Mouse (Mus musculus): ENCODE results near the gene Stim2. TPM values are rescaled to one million over a fixed set of nuclear protein-coding genes. Genes with fewer than 3 reads are reported as not detected.
A peak's percentile ranks its signal among the peaks of the same experiment; 100 is the strongest.

Gene Stim2
- total and polyA plus RNA-seq, 3 experiments, result 11.7 to 18.6 TPM; not detected in 1

- Histone ChIP-seq H3K9ac (ENCODE audit: control insufficient read depth, low read depth, low read length, poor library complexity, severe bottlenecking) (no peak overlapping the region; the same call in 1 of the 2 replicates), H3K27me3 (ENCODE audit: control insufficient read depth in 1 of 2, insufficient read depth in 2 of 2, low read length in 2 of 2) (no peaks in the 10 kb centered on the region), H3K4me3 (ENCODE audit: control insufficient read depth in 1 of 2, insufficient read depth in 1 of 2, low read depth in 2 of 2, low read length in 2 of 2) (peak overlapping the region in 1 of 2 experiments; percentile 7; a peak in 1 of 4 replicates), H3K4me1 (ENCODE audit: control insufficient read depth in 1 of 2, insufficient read depth in 2 of 2, low read length in 2 of 2) (peaks cover 11 to 13% of the 10 kb centered on the region in 2 experiments), H3K36me3 (ENCODE audit: control insufficient read depth in 1 of 2, insufficient read depth in 2 of 2, low read length in 2 of 2) (peaks cover 0 to 21% of the 10 kb centered on the region in 2 experiments; a peak in 2 of 4 replicates), H3K9me3 (replicated peaks; ENCODE audit: insufficient read depth, low read length) (no peaks in the 10 kb centered on the region), H3K27ac (ENCODE audit: control insufficient read depth, low read depth, low read length) (peak overlapping the region; percentile 9; the same call in 1 of the 2 replicates), H3K79me2 (ENCODE audit: control insufficient read depth, insufficient read depth, low read length, poor library complexity) (peaks cover 9% of the 10 kb centered on the region; the same call in 1 of the 2 replicates)
- DNase-seq (ENCODE audit: low read depth, low spot score), result peak; percentile 68
- TF ChIP-seq ETS1 (IDR thresholded peaks at IDR 0.05; ENCODE audit: low read depth, low read length) (no peak), JUND (IDR thresholded peaks at IDR 0.05; ENCODE audit: low read depth, low read length) (no peak), CHD1 (IDR thresholded peaks at IDR 0.05; ENCODE audit: low read depth, low read length) (no peak), POLR2AphosphoS2 (IDR thresholded peaks at IDR 0.05; ENCODE audit: low read length) (no peak), SIN3A (IDR thresholded peaks at IDR 0.05; ENCODE audit: low read length) (no peak), POLR2A (IDR thresholded peaks at IDR 0.05; ENCODE audit: control insufficient read depth in 1 of 2, insufficient read depth in 1 of 2, low read depth in 1 of 2, low read length in 2 of 2, poor library complexity in 1 of 2) (no peak), ELF1 (IDR thresholded peaks at IDR 0.05; ENCODE audit: low read depth, low read length) (no peak), TAL1 (IDR thresholded peaks at IDR 0.05; ENCODE audit: low read length) (no peak), CHD2 (IDR thresholded peaks at IDR 0.05; ENCODE audit: low read length) (no peak), NRF1 (IDR thresholded peaks at IDR 0.05; ENCODE audit: insufficient read depth, low read depth, low read length, poor library complexity, severe bottlenecking) (no peak), HCFC1 (IDR thresholded peaks at IDR 0.05; ENCODE audit: low read depth, low read length) (no peak), ZKSCAN1 (IDR thresholded peaks at IDR 0.05; ENCODE audit: low read depth, low read length) (no peak), E2F4 (IDR thresholded peaks at IDR 0.05; ENCODE audit: borderline replicate concordance, low read depth, low read length) (no peak)
These were observed 26.3 kb downstream of the Stim2 start for GRCm38 (mm10) chr5:54024610-54025009.

DNA sequence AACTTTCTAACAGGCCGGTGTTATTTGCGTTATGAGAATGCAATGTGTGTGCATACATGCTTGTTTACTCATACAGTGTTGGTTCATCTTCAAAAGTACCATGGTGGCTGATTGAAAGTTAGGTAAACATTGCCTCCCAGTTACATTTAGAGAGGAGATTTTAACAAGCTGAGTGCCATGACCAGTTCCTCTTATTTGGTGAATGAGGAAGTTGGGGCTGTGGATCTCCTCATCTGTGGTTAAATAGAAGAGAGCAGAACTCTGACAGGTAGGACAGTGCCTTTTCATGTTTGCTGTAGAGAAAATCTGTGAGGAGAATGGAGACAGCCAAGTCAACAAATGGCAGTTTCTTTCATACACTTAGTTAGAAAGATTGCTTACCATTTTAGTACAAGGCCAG, 27.3 kb downstream of the Stim2 start:
- Histone ChIP-seq H3K27ac (ENCODE audit: control insufficient read depth, low read depth, low read length) (peak overlapping the region; percentile 85), H3K9me3 (replicated peaks; ENCODE audit: insufficient read depth, low read length) (no peaks in the 10 kb centered on the region), H3K36me3 (ENCODE audit: control insufficient read depth in 1 of 2, insufficient read depth in 2 of 2, low read length in 2 of 2) (peaks cover 0 to 21% of the 10 kb centered on the region in 2 experiments; a peak in 2 of 4 replicates), H3K4me1 (ENCODE audit: control insufficient read depth in 1 of 2, insufficient read depth in 2 of 2, low read length in 2 of 2) (peaks cover 8 to 13% of the 10 kb centered on the region in 2 experiments), H3K79me2 (ENCODE audit: control insufficient read depth, insufficient read depth, low read length, poor library complexity) (peaks cover 8% of the 10 kb centered on the region; the same call in 1 of the 2 replicates), H3K4me3 (ENCODE audit: control insufficient read depth in 1 of 2, insufficient read depth in 1 of 2, low read depth in 2 of 2, low read length in 2 of 2) (no peak overlapping the region), H3K9ac (ENCODE audit: control insufficient read depth, low read depth, low read length, poor library complexity, severe bottlenecking) (no peak overlapping the region), H3K27me3 (ENCODE audit: control insufficient read depth in 1 of 2, insufficient read depth in 2 of 2, low read length in 2 of 2) (no peaks in the 10 kb centered on the region)
- DNase-seq (ENCODE audit: low read depth, low spot score), result peak; percentile 91
- TF ChIP-seq ELF1 (IDR thresholded peaks at IDR 0.05; ENCODE audit: low read depth, low read length) (peak; percentile 53; the same call in 1 of the 2 replicates), RCOR1 (IDR thresholded peaks at IDR 0.05; ENCODE audit: low read depth, low read length) (peak; percentile 84), SIN3A (IDR thresholded peaks at IDR 0.05; ENCODE audit: low read length) (peak; percentile 72), BHLHE40 (IDR thresholded peaks at IDR 0.05; ENCODE audit: borderline replicate concordance, low read depth, low read length) (0 out of 2 replicates have a peak, but pooled peaks have one; percentile 20), USF1 (IDR thresholded peaks at IDR 0.05; ENCODE audit: low read depth, low read length) (no peak), CHD2 (IDR thresholded peaks at IDR 0.05; ENCODE audit: low read length) (no peak), NRF1 (IDR thresholded peaks at IDR 0.05; ENCODE audit: insufficient read depth, low read depth, low read length, poor library complexity, severe bottlenecking) (no peak), ETS1 (IDR thresholded peaks at IDR 0.05; ENCODE audit: low read depth, low read length) (peak; percentile 59; the same call in 1 of the 2 replicates), TCF12 (IDR thresholded peaks at IDR 0.05; ENCODE audit: low read depth, low read length) (peak; percentile 26; the same call in 1 of the 2 replicates), GATA1 (IDR thresholded peaks at IDR 0.05; ENCODE audit: low read depth, low read length) (peak; percentile 18; the same call in 1 of the 2 replicates), ZMIZ1 (IDR thresholded peaks at IDR 0.05; ENCODE audit: low read depth, low read length) (no peak), EP300 (IDR thresholded peaks at IDR 0.05; ENCODE audit: low read depth in 1 of 2, low read length in 2 of 2) (peak; percentile 55 to 84), SMC3 (IDR thresholded peaks at IDR 0.05; ENCODE audit: low read depth, low read length) (no peak), TBP (IDR thresholded peaks at IDR 0.05; ENCODE audit: low read depth, low read length) (no peak), MXI1 (IDR thresholded peaks at IDR 0.05; ENCODE audit: low read depth, low read length) (peak; percentile 69; the same call in 1 of the 2 replicates), USF2 (IDR thresholded peaks at IDR 0.05; ENCODE audit: borderline replicate concordance in 1 of 2, insufficient read depth in 1 of 2, low read depth in 1 of 2, low read length in 2 of 2) (no peak), POLR2A (IDR thresholded peaks at IDR 0.05; ENCODE audit: control insufficient read depth in 1 of 2, insufficient read depth in 1 of 2, low read depth in 1 of 2, low read length in 2 of 2, poor library complexity in 1 of 2) (no peak), MAFK (IDR thresholded peaks at IDR 0.05; ENCODE audit: borderline replicate concordance, low read depth, low read length) (no peak), POLR2AphosphoS2 (IDR thresholded peaks at IDR 0.05; ENCODE audit: low read length) (no peak), MAX (IDR thresholded peaks at IDR 0.05; ENCODE audit: low read length) (0 out of 2 replicates have a peak, but pooled peaks have one; percentile 32)

Measured in MEL (cell line).